Mouse (Mus musculus) MEL-GATA-1-ER (cell line): ENCODE results near the gene Pus3.

Source experiments
- DNase-seq: peaks from one replicate; pipeline ENCODE4 v3.0.0-alpha.2; 2012; ENCODE audit warnings: low read depth; ENCODE audit errors: extremely low read depth

Pus3 gene

DNA sequence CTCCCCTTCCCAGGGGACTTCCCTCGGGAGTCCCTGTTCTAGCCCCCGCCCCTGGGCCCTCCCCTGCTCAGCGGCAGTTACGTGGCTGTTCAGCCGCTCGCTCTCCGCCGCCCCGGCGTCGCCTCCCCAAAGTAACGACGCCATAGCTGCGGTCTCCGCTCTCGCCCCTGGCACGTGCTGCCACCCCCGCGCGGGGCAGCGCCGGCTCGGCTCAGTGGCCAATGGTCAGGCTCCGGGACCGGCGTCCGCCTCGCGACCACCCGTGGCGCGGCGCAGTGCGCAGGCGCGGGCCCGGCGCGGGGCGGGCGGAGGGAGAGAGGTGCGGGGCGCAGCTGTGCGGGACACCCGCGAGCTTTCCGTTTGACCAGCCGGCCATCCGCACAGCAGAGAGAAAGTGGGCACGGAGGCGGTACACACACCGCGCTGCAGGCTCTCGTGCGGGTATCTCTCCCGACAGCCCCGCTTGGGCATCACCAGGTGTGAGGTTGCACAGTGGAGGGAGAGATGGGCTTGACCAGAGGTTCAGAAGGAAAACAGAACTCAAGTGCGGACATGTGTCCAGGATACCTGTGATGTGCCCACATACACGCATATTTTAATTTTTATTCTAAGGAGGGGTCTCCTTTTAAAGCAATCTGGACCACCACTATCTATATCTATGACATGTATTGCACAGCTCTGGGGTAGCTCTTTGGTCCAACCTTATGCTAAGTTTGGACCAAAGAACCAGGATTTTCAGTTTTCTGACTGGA lies at the start of gene Pus3, which contains the start of gene Ddx25:
Pus3 (plus strand) TSS at position 339 of the 752 bp plus-strand sequence.
Ddx25 (minus strand) TSS at position 272 of the 752 bp plus-strand sequence.
- no peak for DNase-seq

DNA sequence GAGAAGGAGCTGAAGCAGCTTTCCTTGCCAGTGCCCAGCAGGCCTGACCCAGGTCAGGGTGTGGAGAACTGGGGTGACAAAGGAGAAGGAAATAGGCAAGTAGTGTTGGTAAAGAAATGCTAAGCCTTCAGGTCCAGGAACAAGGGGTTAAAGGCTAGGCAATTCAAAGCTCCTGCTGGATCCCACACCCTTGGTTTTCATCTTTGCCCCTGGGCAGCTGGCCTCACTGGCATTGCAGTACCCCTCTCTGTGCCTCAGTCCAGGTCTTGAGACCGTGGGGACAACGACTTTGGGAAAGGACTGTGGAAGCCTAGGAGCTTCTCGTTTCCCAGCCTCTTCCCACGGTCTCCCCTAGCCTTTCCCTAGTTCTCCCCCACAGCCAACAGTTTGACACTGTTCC lies 44.5 kb upstream of the Pus3 start:
- DNase-seq = no peak

DNA sequence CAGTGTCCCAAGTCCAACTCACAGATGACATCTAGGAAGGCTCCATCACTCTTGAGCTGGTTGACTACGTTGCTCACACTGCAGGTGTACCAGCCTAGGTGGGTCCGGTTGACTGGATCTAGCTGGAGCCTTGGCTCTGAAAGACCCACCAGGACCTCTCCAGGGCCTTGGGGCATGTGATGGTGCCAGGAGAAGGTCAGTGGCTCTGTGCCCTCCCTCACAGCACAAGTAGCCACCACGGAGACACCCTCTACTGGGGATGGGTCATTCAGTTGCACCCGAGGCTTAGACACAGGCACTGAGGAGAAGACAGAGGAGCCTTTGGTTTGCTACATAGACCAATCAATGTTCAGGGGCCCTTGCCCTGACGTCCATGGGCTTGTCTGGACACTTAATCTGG lies 42.2 kb upstream of the Pus3 start:
- DNase-seq = no peak

DNA sequence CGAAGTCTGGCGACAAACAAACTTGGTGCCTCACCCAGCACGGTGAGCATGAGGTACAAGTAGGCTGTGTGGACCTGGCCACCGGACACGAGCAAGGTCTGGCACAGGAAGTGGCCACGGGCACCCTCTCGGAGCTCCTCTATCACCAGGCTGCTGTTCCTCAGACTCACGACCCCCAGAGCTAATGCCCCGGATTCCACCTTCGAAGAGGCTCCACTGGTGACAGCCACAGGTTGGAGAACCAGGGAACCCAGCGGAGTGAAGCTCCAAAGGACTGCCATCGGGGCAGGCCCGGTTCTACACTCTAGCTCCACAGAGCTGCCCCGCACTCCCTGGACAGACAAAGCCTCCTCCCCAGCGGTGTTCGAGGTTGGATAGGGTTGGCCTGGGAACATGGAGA lies 41.7 kb upstream of the Pus3 start:
- DNase-seq = no peak

DNA sequence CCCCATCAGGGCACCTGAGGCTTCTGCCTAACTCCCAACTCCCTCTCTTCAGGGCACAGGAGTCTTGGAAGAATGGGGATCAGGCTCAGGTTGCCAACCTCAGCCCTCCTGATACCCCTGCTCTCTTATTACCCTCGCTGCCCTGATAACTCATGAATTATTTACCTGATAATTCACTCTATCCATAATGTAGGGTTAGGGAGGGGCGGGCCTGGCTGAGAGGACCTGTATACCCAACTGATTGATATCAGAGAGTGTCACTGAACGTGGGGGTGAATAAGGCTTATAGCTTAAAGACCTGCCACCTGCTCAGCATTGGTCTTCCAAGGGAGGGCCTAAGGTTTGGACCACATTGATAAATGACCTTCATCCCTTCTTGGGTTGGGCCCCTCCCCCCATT lies 40.2 kb upstream of the Pus3 start, which contains the start of gene Gm1113:
Gm1113 (minus strand) TSS at position 101 of the 400 bp plus-strand sequence.
- DNase-seq = no peak

DNA sequence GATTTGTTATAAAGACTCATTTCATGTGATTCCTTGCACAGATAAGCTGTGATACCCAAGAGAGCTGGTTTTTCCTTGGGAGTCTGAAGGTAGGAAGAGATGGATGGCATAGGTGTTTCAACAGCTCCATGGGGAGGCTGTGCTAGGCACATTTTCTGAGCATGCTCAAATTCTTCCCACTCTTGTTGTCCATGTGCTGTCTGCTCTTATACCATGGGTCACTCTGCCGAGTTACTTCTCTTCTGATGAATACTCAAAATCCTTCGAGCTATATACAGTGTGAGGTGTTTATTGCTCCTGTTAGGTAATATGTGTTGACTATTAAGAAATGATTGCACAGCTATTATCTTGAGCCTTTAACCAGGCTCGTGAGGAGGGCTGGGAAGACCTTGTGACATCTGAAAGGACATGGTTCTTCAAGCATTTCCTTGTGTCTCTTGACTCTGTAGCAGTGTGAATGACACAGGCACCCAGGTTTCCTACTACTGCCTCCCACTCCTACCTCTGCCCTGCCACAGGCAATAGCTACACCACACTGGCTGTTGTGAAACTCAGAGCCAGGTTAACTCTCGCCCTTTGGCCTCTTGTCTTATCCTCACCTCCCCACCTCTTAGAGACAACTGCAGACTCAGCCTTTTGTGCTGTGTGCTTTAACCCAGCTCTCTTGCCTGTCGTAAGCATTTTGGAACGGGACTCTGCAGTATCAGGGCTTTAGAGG lies 37.6 kb upstream of the Pus3 start:
- no peak for DNase-seq

DNA sequence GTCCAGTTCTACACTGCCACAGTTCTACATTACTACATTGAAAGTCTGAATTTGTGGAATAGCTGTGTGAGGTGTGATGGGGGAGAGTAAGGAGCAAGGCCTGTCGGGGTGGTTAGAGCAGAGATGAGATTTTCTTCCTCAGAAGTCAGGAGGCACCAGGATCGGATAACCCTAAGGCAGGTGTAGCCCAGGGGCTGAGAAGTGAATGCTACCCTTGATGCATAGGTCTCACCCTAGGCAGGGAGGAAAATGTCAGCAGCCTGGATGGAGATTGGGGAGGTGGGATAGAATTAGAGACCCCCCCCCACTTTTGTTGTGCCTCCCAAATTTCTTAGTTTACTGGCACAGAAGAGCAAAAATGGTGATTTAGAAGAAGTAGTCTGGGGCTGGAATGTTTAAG lies 36.2 kb upstream of the Pus3 start:
- no peak for DNase-seq

DNA sequence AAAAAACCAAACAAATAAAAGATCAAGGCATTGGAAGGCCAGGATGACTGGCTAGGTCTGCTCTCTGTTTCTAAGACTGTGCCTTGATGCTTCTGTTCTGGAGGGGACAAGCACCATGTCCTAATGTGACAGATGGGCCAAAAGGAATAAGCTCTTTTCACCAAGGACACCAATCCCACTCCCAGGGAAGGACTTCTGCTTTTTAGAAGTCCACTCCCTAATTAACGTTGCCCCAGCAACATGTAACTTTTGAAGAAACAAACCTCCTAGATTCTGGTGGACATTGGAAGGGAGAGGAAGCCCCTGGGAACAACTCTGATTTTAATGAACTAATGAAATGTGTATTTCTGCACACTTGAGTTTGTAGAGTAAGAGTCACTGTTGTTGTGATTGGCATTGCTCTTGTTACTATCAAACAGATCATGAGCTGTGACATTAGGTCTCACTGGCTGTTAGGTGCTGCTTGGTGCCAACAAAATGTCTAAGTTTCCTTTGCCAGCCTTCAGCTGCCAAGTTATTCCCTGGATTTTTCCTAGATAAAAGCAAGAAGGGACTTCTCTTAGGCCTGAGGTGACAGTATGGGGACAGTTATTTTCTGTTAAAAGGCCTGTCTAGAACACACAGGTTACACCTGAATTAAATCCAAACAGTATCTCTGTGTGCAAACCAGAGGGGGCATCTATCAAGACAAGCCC lies 35.4 kb upstream of the Pus3 start:
- DNase-seq = no peak

DNA sequence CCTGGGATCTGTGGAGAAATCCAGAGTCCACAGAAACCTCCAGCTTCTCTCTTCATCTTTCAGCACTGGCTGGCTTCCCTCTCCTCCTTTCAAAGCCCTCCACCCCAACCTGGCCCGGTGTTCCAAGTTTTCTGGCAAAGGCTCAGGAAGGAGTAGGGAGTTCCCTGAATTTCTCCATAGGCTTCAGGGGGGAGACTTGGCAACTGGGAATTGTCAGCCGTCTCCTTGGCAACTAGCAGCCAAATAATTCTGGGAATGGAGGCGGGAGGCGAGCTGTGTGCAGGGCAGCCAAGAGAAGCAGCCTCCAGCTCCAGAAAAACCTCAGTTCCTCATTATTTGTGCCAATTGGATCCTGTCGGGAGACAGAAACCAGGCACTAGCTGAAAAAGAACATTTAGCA lies 34.9 kb upstream of the Pus3 start:
- DNase-seq = no peak

DNA sequence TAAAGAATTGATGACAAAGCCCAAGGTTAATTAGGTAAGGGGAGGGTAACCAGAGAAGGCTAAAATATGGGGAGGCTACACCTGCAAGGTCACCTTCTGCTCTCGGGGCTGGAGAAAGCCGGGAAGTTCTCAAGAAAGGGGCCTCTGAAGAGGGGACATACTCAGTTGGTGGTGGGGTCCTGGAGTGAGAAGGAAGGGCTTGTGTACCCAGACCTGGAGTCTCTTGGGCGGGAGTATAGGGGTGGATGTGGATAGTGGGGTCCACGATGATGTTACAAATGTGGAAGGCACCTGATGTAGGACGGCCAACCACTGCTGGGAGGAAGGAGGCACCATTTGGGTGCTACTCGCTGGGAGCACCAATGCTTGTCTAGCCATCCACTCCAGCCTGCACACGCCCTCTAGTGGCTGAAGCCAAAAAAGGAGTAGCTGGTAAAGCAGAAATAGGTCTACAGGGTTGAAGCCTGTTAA lies 34.4 kb upstream of the Pus3 start:
- peak; percentile 57 for DNase-seq

DNA sequence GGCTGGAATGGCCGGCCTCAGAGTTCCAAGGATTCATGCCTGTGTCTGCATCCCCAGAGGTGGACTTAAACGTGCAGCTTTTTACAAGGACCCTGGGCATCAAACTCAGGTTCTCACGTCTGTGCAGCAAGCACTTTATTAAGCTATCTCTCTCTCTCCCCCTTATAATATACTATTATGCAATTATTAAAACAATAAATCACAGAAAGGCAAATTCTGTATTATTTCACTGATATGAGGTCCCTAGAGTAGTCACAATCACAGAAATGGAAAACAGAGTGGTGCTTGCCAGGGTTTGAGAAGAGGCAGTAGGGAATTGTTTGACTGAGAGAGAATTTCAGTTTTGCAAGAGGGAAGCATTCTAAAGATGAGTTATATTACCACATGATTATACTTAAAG lies 29.3 kb upstream of the Pus3 start:
- no peak for DNase-seq

DNA sequence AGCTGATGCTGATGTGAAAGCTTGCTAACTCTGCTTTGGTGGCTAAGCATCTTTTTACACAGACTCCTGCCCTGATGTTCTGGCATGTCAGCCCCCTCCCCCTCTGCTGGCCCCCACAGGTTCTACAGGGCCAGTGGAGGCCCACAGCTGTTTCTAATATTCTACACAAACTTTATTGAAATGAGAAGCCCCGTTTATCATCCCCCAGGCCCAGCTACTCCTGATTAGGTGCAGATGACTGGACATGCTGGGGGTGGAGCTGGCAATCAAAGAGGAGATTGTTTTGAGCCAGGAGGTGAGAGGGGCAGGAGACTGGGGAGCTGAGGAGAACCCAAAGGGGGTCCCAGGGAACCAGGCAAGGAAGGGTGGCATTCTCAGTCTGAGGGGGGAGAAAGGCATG lies 28.6 kb upstream of the Pus3 start:
- no peak for DNase-seq

DNA sequence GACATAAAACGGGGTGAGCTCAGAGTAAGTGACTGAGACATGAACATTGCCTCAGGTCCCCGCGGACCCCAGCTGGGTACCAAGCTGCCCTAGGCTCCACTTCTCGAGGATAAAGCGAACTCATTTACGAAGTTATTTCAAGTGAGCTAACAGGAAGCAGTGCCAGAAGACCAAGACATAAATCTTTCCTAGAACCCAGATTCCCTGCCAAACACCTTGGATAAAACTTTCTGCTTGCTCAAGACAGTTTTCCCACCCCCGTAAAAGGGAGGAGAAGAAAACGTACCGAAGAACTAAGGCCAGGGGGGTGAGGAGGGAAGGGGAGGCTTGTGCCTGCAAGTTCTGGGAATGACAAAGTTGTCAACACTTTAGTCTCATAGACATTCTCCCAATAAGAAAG lies 25.1 kb upstream of the Pus3 start:
- DNase-seq = no peak

DNA sequence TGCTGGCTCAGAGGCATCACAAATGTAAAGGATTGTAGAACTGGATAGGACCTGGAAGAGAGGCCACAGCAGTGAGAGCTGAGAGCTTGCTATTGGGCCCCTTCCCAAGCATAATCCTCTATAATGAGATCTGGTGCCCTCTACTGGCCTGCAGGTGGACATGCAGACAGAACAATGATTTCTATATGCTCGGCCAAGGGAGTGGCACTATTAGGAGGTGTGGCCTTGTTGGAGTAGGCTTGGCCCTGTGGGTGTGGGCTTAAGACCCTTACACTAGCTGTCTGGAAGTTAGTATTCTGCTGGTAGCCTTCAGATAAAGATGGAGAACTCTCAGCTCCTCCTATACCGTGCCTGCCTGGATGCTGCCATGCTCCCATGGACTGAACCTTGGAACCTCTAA lies 23.3 kb upstream of the Pus3 start:
- peak; percentile 42 for DNase-seq

DNA sequence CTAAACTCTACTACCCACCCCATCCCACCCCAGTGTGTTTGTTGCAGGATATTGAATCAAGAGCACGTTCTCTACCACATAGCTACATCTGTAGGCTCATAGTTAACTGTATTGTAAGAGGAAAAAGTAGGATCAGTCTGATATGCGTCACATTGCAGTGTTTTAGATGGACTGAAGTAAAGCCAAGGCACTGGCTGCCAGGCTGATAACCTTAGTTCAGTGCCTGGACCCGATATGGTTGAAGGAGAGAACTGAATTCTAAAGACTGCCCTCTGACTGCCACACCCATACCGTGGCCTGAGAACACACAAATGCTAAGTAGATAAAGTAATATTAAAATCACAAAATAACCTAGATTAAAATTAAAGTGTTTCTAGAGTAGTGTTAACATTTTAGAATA lies 22.5 kb upstream of the Pus3 start:
- no peak for DNase-seq

DNA sequence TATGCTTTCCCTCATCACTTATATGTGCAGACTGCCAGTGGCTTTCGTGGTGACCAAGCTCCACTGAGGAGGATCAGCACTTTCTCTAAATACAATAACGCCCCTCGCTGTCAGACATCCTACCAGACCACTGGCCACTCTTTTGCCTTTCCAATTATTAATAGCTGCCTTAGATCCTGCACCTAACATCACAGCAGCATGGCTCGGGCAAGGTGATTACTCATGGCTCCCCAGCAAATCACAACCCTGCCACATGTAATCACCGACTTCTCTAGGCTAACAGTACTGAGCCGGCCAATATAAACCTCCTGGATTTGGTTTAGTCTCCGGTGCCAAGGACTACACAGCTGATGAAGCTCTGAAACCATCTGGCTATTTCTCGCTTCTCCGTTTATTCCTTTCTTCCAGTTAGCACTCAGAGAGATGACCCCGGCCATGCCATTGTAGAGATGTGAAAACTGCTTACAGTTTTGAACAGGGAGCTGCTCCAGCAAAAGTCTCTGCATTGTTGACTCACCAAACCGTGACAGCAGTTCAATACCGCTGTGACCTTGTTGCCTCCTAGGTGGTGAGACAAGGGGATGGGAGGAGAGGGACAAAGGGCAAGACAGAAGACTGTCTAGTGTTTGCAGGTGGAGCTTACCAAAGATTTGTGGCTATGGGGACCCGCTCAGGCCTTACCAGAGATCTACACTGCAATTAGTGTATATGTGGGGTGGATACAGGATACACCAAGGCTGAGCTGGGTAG lies 19.2 kb upstream of the Pus3 start:
- no peak for DNase-seq

DNA sequence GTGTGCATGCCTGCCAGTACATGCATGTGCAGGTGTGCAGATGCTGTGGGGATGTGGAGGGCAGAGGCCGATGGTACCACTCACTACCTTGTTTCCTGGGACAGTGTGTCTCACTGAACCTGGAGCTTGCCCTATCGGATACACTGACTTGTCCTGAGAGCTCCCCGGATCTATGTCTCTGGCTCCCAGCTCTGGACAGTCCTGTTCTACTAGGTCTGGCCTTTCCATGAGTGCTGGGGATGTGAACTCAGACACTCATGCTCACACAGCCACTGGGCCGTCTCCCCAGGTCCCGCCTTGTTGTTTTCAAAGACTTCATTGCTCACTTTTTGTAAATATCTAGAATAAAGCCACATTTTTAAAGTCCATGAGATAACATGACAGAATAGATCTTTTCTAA lies 17.4 kb upstream of the Pus3 start:
- no peak for DNase-seq

DNA sequence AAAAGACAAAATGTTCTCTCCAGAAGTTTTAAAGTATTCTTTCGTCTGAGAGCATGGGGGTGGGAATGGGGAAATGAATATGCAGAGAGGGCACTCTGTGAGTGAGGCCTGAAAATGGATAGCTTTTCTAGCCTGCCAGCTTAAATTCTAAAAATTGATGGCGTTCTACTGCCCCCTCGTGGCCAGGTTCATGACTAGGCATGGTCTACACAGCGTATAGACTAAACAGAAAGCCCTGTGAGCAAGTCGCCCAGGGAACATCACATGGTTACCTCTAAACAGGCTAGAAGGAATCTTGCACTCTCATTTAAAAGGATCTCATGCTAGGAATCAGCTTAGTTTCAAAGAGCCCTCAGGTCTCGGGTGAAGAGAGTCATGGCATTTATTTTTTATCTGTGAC lies 16.9 kb upstream of the Pus3 start:
- peak; percentile 71 for DNase-seq

DNA sequence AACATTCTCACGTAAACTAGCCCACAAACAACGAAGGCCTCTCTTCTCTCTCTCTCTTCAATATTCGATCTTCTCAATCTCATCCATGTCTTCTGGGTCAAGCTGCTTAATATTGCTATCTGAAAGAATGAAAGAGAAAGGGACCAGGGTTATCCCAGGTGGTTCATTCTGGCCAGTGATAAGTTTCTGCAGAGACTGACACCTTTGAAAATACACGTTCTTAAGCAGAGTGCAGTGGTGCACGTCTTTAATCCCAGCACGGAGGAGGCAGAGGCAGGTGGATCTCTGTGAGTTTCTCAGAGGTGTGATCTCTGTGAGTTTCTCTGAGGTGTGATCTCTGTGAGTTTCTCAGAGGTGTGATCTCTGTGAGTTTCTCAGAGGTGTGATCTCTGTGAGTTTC lies 16.5 kb upstream of the Pus3 start:
- DNase-seq = no peak

DNA sequence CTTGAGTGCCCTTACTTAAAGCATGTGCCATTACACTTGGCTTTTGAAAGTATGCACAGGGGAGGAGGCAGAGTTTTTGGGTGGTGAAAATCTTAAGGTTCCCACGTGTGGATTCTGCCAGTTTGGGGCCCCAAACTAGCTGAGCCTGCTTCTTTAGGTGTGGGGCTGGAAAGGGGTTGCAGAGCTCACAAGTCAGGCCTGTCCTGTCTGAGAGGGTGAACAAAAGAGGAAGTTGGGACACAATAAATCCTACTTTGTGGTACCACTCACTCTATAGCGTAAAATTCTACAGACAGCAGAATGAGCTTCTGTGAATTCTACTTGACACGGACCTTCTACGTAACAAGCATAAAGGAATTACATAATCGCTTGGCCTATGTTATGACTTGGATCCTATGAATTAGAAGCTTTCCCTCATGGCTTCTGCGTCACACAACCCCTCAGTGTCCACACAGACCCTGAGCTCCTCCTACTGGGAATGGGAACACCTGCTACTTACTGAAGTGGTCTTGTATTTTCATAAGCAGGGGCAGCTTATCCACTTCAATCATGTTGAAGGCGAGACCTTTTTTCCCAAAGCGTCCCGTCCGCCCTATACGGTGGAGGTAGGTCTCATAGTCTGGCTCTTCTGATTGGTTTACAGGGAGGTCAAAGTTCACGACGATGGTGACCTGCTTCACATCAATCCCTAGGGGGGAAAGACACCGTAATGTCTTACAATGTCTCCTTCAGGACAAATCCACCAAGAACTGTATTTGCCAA lies 15.1 kb upstream of the Pus3 start:
- DNase-seq = no peak

DNA sequence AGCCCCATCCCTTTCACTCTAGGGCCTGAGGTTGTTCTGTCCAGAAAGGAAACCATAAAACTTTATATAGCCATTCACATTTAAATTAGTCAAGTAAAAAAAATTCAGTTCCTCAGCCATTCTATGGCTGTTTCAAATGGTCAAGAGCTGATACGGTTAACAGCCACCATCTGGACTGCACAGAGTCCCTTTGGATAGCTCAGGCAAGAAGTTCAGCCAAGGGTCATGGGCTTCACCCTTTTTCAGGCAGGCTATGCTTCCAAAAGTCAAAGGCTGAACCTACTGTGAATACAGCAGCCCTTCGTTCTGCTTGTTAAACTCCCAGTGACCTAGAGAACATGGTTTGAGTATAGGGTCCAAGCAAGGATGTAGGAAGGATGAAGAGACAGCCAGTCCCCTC lies 13.7 kb upstream of the Pus3 start:
- DNase-seq = no peak
